Mouse (Mus musculus): ENCODE results near the gene Fam229b.
A peak's percentile ranks its signal among the peaks of the same experiment; 100 is the strongest.

The Fam229b gene

GRCm38 (mm10) chr10:39133462-39134310 is at the start of gene Fam229b, which contains the start of gene Tube1:
Gene Fam229b (minus strand): TSS chr10:39133914.
Gene Tube1 (plus strand): TSS chr10:39133976.
- peak; percentile 93 for DNase-seq (ENCODE audit: low spot score)

- DNase-seq (ENCODE audit: low spot score) = no peak
Observed at GRCm38 (mm10) chr10:39176981-39177380, 43.3 kb upstream of the Fam229b start.

GRCm38 (mm10) chr10:39173077-39173476 is 39.4 kb upstream of the Fam229b start:
- no peak for DNase-seq (ENCODE audit: low spot score)

- DNase-seq (ENCODE audit: low spot score) = no peak
Observed at GRCm38 (mm10) chr10:39172540-39172931, 38.8 kb upstream of the Fam229b start.

- peak; percentile 95 for DNase-seq (ENCODE audit: low spot score)
Observed at GRCm38 (mm10) chr10:39171603-39172539, 38.2 kb upstream of the Fam229b start.

- DNase-seq (ENCODE audit: low spot score) = peak; percentile 94
Observed at GRCm38 (mm10) chr10:39171134-39171533, 37.4 kb upstream of the Fam229b start.

GRCm38 (mm10) chr10:39170706-39171105 is 37.0 kb upstream of the Fam229b start:
- DNase-seq (ENCODE audit: low spot score) = no peak

- DNase-seq (ENCODE audit: low spot score) = peak; percentile 79
Observed at GRCm38 (mm10) chr10:39170181-39170580, 36.5 kb upstream of the Fam229b start.

- DNase-seq (ENCODE audit: low spot score) = no peak
Observed at GRCm38 (mm10) chr10:39169642-39170041, 35.9 kb upstream of the Fam229b start.

GRCm38 (mm10) chr10:39167611-39168010 is 33.9 kb upstream of the Fam229b start:
- no peak for DNase-seq (ENCODE audit: low spot score)

GRCm38 (mm10) chr10:39165632-39166115 is 32.0 kb upstream of the Fam229b start:
- no peak for DNase-seq (ENCODE audit: low spot score)

- no peak for DNase-seq (ENCODE audit: low spot score)
Observed at GRCm38 (mm10) chr10:39163694-39164093, 30.0 kb upstream of the Fam229b start, which contains the start of gene Ccn6. Gene Ccn6 (minus strand): TSS chr10:39163794.

- DNase-seq (ENCODE audit: low spot score) = no peak
Observed at GRCm38 (mm10) chr10:39162666-39163484, 29.2 kb upstream of the Fam229b start.

GRCm38 (mm10) chr10:39161406-39161805 is 27.7 kb upstream of the Fam229b start:
- DNase-seq (ENCODE audit: low spot score) = no peak

GRCm38 (mm10) chr10:39158306-39158705 is 24.6 kb upstream of the Fam229b start:
- DNase-seq (ENCODE audit: low spot score) = no peak

- no peak for DNase-seq (ENCODE audit: low spot score)
Observed at GRCm38 (mm10) chr10:39157321-39157720, 23.6 kb upstream of the Fam229b start.

- no peak for DNase-seq (ENCODE audit: low spot score)
Observed at GRCm38 (mm10) chr10:39156719-39157118, 23.0 kb upstream of the Fam229b start.

- DNase-seq (ENCODE audit: low spot score) = no peak
Observed at GRCm38 (mm10) chr10:39142216-39142615, 8.5 kb upstream of the Fam229b start.

- no peak for DNase-seq (ENCODE audit: low spot score)
Observed at GRCm38 (mm10) chr10:39141401-39141800, 7.7 kb upstream of the Fam229b start.

- no peak for DNase-seq (ENCODE audit: low spot score)
Observed at GRCm38 (mm10) chr10:39140843-39141242, 7.1 kb upstream of the Fam229b start.

- no peak for DNase-seq (ENCODE audit: low spot score)
Observed at GRCm38 (mm10) chr10:39138761-39139160, 5.0 kb upstream of the Fam229b start.

- no peak for DNase-seq (ENCODE audit: low spot score)
Observed at GRCm38 (mm10) chr10:39137766-39138165, 4.1 kb upstream of the Fam229b start.

Data from T-cell, adult 2 months (primary cell).